Mouse (Mus musculus) heart, embryonic 12.5 days (tissue): ENCODE measurements around the gene Rnf167. TPM values are rescaled to one million over a fixed set of nuclear protein-coding genes. Genes with fewer than 3 reads are reported as not detected.

Experiments used
- ATAC-seq: fragments of 200-750 bp; cut with Nextera tagmentation; 2 replicates; pipeline ENCODE4 v1.8.0; 2017; ENCODE audit warnings: moderate TSS enrichment, moderate library complexity; ENCODE audit not compliant: insufficient number of reproducible peaks, low FRiP score
- H3K27ac ChIP-seq: fragments of 300-500 bp; sonication (generic); 2 replicates; pipeline ENCODE4 v1.5.1; 2016; ENCODE audit warnings: mild to moderate bottlenecking, moderate library complexity; ENCODE audit not compliant: poor library complexity, severe bottlenecking
- H3K27me3 ChIP-seq: fragments of 300-500 bp; sonication (generic); replicated peaks from 2 replicates; pipeline ENCODE4 v1.6.1; 2016; ENCODE audit warnings: mild to moderate bottlenecking, moderate library complexity
- H3K36me3 ChIP-seq: fragments of 300-500 bp; sonication (generic); 2 replicates; pipeline ENCODE4 v1.6.1; 2016; ENCODE audit warnings: mild to moderate bottlenecking, moderate library complexity
- H3K4me1 ChIP-seq: fragments of 300-500 bp; sonication (generic); replicated peaks from 2 replicates; pipeline ENCODE4 v1.6.1; 2016; ENCODE audit warnings: mild to moderate bottlenecking
- H3K4me2 ChIP-seq: fragments of 300-500 bp; sonication (generic); 2 replicates; pipeline ENCODE4 v1.6.1; 2016; ENCODE audit warnings: mild to moderate bottlenecking, moderate library complexity
- H3K4me3 ChIP-seq: fragments of 300-500 bp; sonication (generic); 2 replicates; pipeline ENCODE4 v1.5.1; 2016; ENCODE audit warnings: mild to moderate bottlenecking
- H3K9ac ChIP-seq: fragments of 300-500 bp; sonication (generic); 2 replicates; pipeline ENCODE4 v1.6.1; 2016; ENCODE audit warnings: mild to moderate bottlenecking, moderate library complexity
- H3K9me3 ChIP-seq: fragments of 300-500 bp; sonication (generic); replicated peaks from 2 replicates; pipeline ENCODE4 v1.6.1; 2016; ENCODE audit warnings: mild to moderate bottlenecking, moderate library complexity
- WGBS: fragments of 180-500 bp; shearing (Covaris S2); methylation state at CpG from one replicate; pipeline ENCODE4 v1.1.7; 2016; 5-methylcytosine and 5-hydroxymethylcytosine counted together
- polyA plus RNA-seq: library from polyadenylated mRNA; unstranded; fragments of >200 nt; fragmentation: Nextera tagmentation; extraction: Ambion mirVana; gene quantifications from 2 replicates; pipeline ENCODE4 v1.2.1, GENCODE M21; 2016

The Rnf167 gene
- polyA plus RNA-seq, 1 experiment from 2014 or later = 67.4 TPM

DNA sequence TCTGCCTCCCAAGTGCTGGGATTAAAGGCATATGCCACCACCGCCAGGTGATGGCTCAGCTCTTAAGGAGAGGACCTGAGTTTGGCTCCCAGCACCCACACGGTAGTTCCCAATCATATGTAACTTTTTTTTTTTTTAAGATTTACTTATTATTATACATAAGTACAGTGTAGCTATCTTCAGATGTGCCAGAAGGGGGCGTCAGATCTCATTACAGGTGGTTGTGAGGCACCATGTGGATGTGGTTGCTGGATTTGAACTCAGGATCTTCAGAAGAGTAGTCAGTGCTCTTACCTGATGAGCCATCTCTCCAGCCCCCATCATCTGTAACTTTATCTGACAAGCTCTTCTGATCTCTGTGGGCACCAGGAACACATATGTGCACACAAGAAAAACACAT lies 50.3 kb downstream of the Rnf167 start:
- H3K4me1 ChIP-seq = peaks cover 16% of the 10 kb centered on the region
- no peak overlapping the region for H3K4me3 ChIP-seq
- no peak overlapping the region for H3K9ac ChIP-seq
- no peaks in the 10 kb centered on the region for H3K9me3 ChIP-seq
- 66% methylated on average over 3 of the region's 3 CpGs for WGBS
- ATAC-seq = no peak
- no peaks in the 10 kb centered on the region for H3K27me3 ChIP-seq
- H3K4me2 ChIP-seq = no peak overlapping the region
- H3K36me3 ChIP-seq = no peaks in the 10 kb centered on the region
- no peak overlapping the region for H3K27ac ChIP-seq

DNA sequence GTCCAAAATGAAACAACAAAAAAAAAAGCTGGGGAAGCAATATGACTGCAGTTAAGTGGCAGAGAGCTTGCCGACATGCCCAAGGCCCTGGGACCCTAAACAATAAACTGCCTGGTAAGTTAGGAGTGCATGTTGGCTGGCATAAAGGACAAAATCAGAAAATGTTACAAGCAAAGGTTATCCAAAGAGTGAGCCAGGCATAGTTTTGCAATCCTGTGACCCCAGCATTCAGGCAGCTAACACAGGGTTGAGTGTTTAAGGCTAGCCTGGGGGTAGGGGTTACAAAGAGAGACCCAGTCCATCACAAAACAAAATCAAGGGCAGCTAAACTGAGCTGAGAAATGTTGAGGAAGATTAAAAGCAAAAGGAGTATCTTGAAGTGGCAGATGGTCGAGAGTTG lies 52.0 kb downstream of the Rnf167 start:
- H3K9ac ChIP-seq = peak overlapping the region; percentile 95
- H3K4me3 ChIP-seq = 0 out of 2 replicates have a peak overlapping the region, but pooled peaks have one; percentile 84
- H3K27ac ChIP-seq = no peak overlapping the region
- peaks cover 29% of the 10 kb centered on the region for H3K4me1 ChIP-seq
- 78% methylated on average over 2 of the region's 2 CpGs for WGBS
- peaks cover 10% of the 10 kb centered on the region for H3K36me3 ChIP-seq
- no peaks in the 10 kb centered on the region for H3K9me3 ChIP-seq
- ATAC-seq = no peak
- H3K27me3 ChIP-seq = no peaks in the 10 kb centered on the region
- H3K4me2 ChIP-seq = no peak overlapping the region

DNA sequence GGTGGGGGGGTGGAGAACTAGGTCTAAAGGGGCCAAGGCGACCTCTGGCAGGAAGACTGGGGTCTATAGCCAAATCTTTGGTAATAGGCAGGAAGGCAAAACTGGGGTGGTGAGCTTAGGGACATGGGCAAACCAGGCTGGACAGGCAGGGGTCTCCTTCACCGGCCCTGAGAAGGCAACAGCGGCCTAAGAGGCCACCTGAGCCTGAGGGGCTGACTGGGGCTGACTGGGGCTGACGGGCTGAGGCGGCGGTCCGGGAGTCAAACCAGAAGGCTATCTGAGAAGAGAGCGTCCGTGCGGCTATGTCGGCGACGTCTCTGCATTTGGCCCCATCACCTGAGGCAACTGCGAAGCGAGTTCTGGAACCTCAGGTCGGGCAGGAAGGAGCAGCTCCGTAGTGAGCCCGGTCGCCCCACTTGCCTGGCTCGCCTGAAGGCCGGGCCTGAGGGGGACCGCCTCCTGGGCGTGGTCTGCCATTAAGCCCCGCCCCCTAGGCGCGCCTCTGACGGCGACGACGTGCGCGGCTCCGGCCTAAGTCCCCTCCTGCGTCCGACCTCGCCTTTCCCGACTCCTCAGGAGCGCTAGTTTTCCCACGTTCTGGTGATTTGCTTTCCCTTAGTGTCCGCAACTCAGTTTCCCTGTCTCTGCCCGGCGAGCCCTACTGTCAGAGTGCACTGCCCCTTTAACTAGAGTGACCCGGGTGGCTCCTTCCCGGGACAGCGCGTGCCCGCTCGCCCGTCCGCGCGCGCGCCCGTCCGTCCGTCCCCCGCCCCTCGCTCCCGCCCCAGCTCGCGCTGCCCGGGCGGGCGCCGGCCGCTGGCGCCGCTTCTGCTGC lies 52.9 kb downstream of the Rnf167 start, which contains the start of the genes Inca1 and Kif1c:
Gene Inca1 (minus strand): TSS at position 434 of the 835 bp plus-strand sequence.
Gene Kif1c (plus strand): TSS at position 827 of the 835 bp plus-strand sequence.
- ATAC-seq = peak; percentile 94
- peak within 1 kb of the TSS; percentile 84 for H3K4me3 ChIP-seq
- WGBS = 2% methylated on average over 64 of the region's 69 CpGs
- H3K9ac ChIP-seq = peak within 1 kb of the TSS; percentile 95
- H3K27me3 ChIP-seq = no peaks in the 10 kb centered on the region
- H3K27ac ChIP-seq = peak within 1 kb of the TSS; percentile 95
- peaks cover 19% of the 10 kb centered on the region for H3K36me3 ChIP-seq
- H3K9me3 ChIP-seq = no peaks in the 10 kb centered on the region
- H3K4me2 ChIP-seq = peak within 1 kb of the TSS; percentile 89
- peaks cover 29% of the 10 kb centered on the region for H3K4me1 ChIP-seq

DNA sequence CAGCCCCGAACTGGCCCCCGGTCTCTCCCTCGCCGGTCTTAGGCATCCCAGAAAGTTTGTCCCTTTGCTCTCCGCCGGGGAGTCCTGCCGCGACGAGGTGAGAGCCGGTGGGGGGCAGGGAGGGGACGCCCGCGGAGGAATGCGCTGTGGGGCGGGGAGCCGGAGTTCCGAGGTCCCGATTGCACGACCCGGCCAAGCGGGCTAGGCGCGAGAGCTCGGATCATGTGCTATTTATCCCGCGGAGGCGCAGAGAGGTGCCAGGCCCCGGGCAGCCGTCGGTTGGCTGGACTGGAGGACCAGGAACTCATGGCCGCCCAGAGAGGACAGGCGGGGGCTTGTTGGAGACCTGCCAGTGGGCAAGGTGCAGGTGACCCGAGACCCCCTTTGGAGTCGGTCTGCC lies 53.6 kb downstream of the Rnf167 start:
- Histone ChIP-seq H3K27me3 (no peaks in the 10 kb centered on the region), H3K27ac (peak overlapping the region; percentile 95), H3K9ac (peak overlapping the region; percentile 95)

More for the DNA sequence above, 53.6 kb downstream of the Rnf167 start:
- Histone ChIP-seq H3K36me3 (peaks cover 26% of the 10 kb centered on the region), H3K4me1 (peaks cover 29% of the 10 kb centered on the region), H3K4me2 (peak overlapping the region; percentile 89), H3K9me3 (no peaks in the 10 kb centered on the region), H3K4me3 (peak overlapping the region; percentile 84)
- peak; percentile 47 for ATAC-seq
- 0% methylated on average over 34 of the region's 34 CpGs for WGBS

Other genes starting within 250 kb of the Rnf167 start
- 28.4 and 29.3 TPM in 2 replicates for gene Pelp1, start 237.2 kb upstream of the Rnf167 start, polyA plus RNA-seq
- gene Arrb2, start 214.6 kb upstream of the Rnf167 start, polyA plus RNA-seq = 13.5 TPM in 2 replicates
- 22.6 and 24.0 TPM in 2 replicates for gene Med11, start 195.3 kb upstream of the Rnf167 start, polyA plus RNA-seq
- 1.9 and 2.9 TPM in 2 replicates for gene Zmynd15, start 187.8 kb upstream of the Rnf167 start, polyA plus RNA-seq
- 6.1 and 8.6 TPM in 2 replicates for gene Cxcl16, start 187.3 kb upstream of the Rnf167 start, polyA plus RNA-seq
- gene Tm4sf5, start 142.0 kb upstream of the Rnf167 start, polyA plus RNA-seq = 9.7 and 11.3 TPM in 2 replicates
- gene Vmo1, start 132.6 kb upstream of the Rnf167 start, polyA plus RNA-seq = 0.30 and 0.54 TPM in 2 replicates
- 0.23 and 0.65 TPM in 2 replicates for gene Gltpd2, start 128.0 kb upstream of the Rnf167 start, polyA plus RNA-seq
- gene Psmb6, start 121.9 kb upstream of the Rnf167 start, polyA plus RNA-seq = 575 and 577 TPM in 2 replicates
- not detected in 2 replicates for gene Gm40193, start 114.3 kb upstream of the Rnf167 start, polyA plus RNA-seq
- 12.6 TPM in 2 replicates for gene Pld2, start 107.2 kb upstream of the Rnf167 start, polyA plus RNA-seq
- gene Mink1, start 84.4 kb upstream of the Rnf167 start, polyA plus RNA-seq = 13.7 and 14.8 TPM in 2 replicates
- not detected in 2 replicates for gene 4930544D05Rik, start 31.4 kb upstream of the Rnf167 start, polyA plus RNA-seq
- 0.37 TPM in 1 of 2 replicates, not detected in the other for gene Chrne, start 28.0 kb upstream of the Rnf167 start, polyA plus RNA-seq
- gene Gp1ba, start 8.1 kb upstream of the Rnf167 start, polyA plus RNA-seq = 1.4 and 2.2 TPM in 2 replicates
- 227 and 229 TPM in 2 replicates for gene Slc25a11, start 244 bp downstream of the Rnf167 start, polyA plus RNA-seq
- 1,661 and 1,678 TPM in 2 replicates for gene Pfn1, start 7.4 kb downstream of the Rnf167 start, polyA plus RNA-seq
- 238 and 239 TPM in 2 replicates for gene Eno3, start 10.0 kb downstream of the Rnf167 start, polyA plus RNA-seq
- 164 and 170 TPM in 2 replicates for gene Spag7, start 22.2 kb downstream of the Rnf167 start, polyA plus RNA-seq
- gene Camta2, start 40.9 kb downstream of the Rnf167 start, polyA plus RNA-seq = 10.9 and 16.5 TPM in 2 replicates
- gene Inca1, start 52.9 kb downstream of the Rnf167 start, polyA plus RNA-seq = 1.7 and 1.8 TPM in 2 replicates
- gene Kif1c, start 53.3 kb downstream of the Rnf167 start, polyA plus RNA-seq = 3.9 and 4.5 TPM in 2 replicates
- gene Zfp3, start 117.0 kb downstream of the Rnf167 start, polyA plus RNA-seq = 7.3 and 8.3 TPM in 2 replicates
- gene Scimp, start 165.4 kb downstream of the Rnf167 start, polyA plus RNA-seq = not detected in 2 replicates
- 33.3 and 35.1 TPM in 2 replicates for gene Rabep1, start 197.5 kb downstream of the Rnf167 start, polyA plus RNA-seq